Mouse (Mus musculus): ENCODE measurements at regions not wholly inside any gene's neighbourhood (a gene's known extent, or its start where the extent isn't known, plus 50 kb on each side); places are given as distances from the start of the nearest gene placed in this dataset. TPM values are rescaled to one million over a fixed set of nuclear protein-coding genes. Genes with fewer than 3 reads are reported as not detected.

GRCm38 (mm10) chr3:38544718-38545500, 60.3 kb upstream of the Ankrd50 start:
- WGBS = 86% methylated on average over 4 of the region's 4 CpGs
- Histone ChIP-seq H3K4me1 (no peaks in the 10 kb centered on the region), H3K27me3 (replicated peaks) (no peaks in the 10 kb centered on the region), H3K4me3 (replicated peaks) (no peak overlapping the region), H3K9me3 (no peaks in the 10 kb centered on the region), H3K27ac (no peak overlapping the region), H3K9ac (no peak overlapping the region), H3K36me3 (no peaks in the 10 kb centered on the region), H3K4me2 (no peak overlapping the region)
- no peak for ATAC-seq (ENCODE audit: insufficient read depth, low FRiP score, low read depth)

- H3K4me3 ChIP-seq (replicated peaks) = no peak overlapping the region
- no peaks in the 10 kb centered on the region for H3K27me3 ChIP-seq (replicated peaks)
- H3K9ac ChIP-seq = no peak overlapping the region
- no peaks in the 10 kb centered on the region for H3K9me3 ChIP-seq
- no peaks in the 10 kb centered on the region for H3K4me1 ChIP-seq
- H3K27ac ChIP-seq = no peak overlapping the region
- H3K36me3 ChIP-seq = no peaks in the 10 kb centered on the region
- H3K4me2 ChIP-seq = no peak overlapping the region
- 88% methylated on average over 3 of the region's 3 CpGs for WGBS
- ATAC-seq (ENCODE audit: insufficient read depth, low FRiP score, low read depth) = no peak
Observed at GRCm38 (mm10) chr3:38543816-38544215, 59.2 kb upstream of the Ankrd50 start.

DNA sequence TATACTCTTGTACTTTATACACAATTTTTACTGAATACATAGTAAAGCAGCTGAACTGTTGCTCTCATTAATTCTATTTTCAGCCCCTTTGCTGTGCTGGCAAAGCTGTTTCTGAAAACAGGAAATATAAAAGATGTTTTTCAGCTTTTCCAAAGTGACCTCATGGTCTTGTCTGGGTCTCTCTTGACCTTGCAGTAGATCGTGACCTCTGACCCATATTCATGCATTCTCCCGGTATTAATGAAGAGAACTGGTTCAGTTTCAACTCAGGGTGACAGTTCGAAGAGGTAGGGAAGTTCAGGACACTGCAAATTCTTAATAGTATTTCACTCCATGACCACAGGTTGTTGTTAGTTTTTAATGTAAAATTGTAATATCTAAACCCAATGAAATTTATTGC, 56.7 kb upstream of the Ankrd50 start:
- Histone ChIP-seq H3K4me1 (no peaks in the 10 kb centered on the region), H3K27me3 (replicated peaks) (no peaks in the 10 kb centered on the region), H3K27ac (peak overlapping the region; percentile 29; the same call in 1 of the 2 replicates), H3K4me2 (no peak overlapping the region), H3K36me3 (no peaks in the 10 kb centered on the region), H3K9ac (no peak overlapping the region), H3K9me3 (no peaks in the 10 kb centered on the region), H3K4me3 (replicated peaks) (no peak overlapping the region)
- WGBS = 65% methylated on average over 3 of the region's 3 CpGs
- no peak for ATAC-seq (ENCODE audit: insufficient read depth, low FRiP score, low read depth)

DNA sequence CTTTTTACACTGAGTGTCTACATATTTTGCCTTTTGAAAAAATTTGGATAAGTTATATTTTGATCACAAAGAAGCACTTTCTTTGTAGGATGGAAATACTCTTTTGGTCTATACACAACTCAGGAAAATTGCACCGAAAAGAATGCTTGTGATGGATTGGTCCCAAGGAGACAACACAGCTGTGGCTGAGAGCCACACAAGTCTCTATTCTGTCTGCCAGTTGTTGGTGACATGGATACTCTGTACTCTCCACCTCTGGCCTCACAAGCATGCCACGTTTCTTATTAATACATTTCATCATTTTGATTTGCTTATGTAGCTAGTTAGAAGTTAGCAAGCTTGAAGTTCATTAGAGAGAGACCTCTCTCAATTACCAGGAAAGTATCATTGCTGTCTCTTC, 53.7 kb upstream of the Ankrd50 start:
- no peak overlapping the region for H3K4me3 ChIP-seq (replicated peaks)
- WGBS = 58% methylated on average over 2 of the region's 2 CpGs
- H3K27me3 ChIP-seq (replicated peaks) = no peaks in the 10 kb centered on the region
- ATAC-seq (ENCODE audit: insufficient read depth, low FRiP score, low read depth) = no peak
- no peaks in the 10 kb centered on the region for H3K9me3 ChIP-seq
- H3K36me3 ChIP-seq = no peaks in the 10 kb centered on the region
- H3K27ac ChIP-seq = no peak overlapping the region
- H3K4me1 ChIP-seq = no peaks in the 10 kb centered on the region
- H3K4me2 ChIP-seq = no peak overlapping the region
- no peak overlapping the region for H3K9ac ChIP-seq

DNA sequence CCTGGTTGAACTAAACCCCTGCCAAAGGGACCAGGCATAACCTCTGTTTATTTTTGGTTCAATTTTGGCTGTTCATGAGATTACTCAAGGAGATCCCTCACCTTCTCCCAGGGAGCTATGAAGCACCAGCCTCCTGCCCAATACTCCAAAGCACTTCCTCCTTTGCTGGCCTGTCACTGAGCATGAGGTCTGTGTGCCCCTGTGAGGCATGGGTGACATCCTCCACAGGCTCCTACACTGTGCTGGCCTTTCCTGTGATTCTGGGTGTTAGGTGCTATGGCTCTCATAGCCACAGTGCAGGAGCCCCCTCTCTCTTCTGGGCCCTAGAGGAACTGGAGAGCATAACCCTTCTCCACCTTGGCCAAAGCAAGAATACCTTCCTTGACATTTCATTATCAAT, 53.1 kb upstream of the Ankrd50 start:
- H3K36me3 ChIP-seq = no peaks in the 10 kb centered on the region
- no peak overlapping the region for H3K27ac ChIP-seq
- no peaks in the 10 kb centered on the region for H3K9me3 ChIP-seq
- no peaks in the 10 kb centered on the region for H3K27me3 ChIP-seq (replicated peaks)
- no peak overlapping the region for H3K4me2 ChIP-seq
- no peak overlapping the region for H3K9ac ChIP-seq
- H3K4me1 ChIP-seq = no peaks in the 10 kb centered on the region
- H3K4me3 ChIP-seq (replicated peaks) = no peak overlapping the region
- ATAC-seq (ENCODE audit: insufficient read depth, low FRiP score, low read depth) = no peak

Small RNA genes in the stretch of these regions (microRNA-seq; reads per million reads assigned to microRNA genes)
- not detected for gene Gm24462

Data from stomach, embryonic 15.5 days (tissue).